Mouse (Mus musculus) hindbrain, embryonic 12.5 days (tissue): ENCODE results near the gene Kdm5c. TPM values are rescaled to one million over a fixed set of nuclear protein-coding genes. Genes with fewer than 3 reads are reported as not detected.
"Not testable (repeated sequence)": the region's sequence is repeated elsewhere in the genome, so short reads cannot be mapped to it uniquely, and the experiment has no call there.

ENCODE experiments used
- ATAC-seq: fragments of 200-750 bp; cut with Nextera tagmentation; 2 replicates; pipeline ENCODE4 v1.8.0; 2017; ENCODE audit warnings: moderate TSS enrichment; ENCODE audit not compliant: low FRiP score
- H3K27ac ChIP-seq: fragments of 300-500 bp; sonication (generic); 2 replicates; pipeline ENCODE4 v1.5.1; 2016; ENCODE audit warnings: mild to moderate bottlenecking
- H3K27me3 ChIP-seq: fragments of 300-500 bp; sonication (generic); 2 replicates; pipeline ENCODE4 v1.6.1; 2016; ENCODE audit warnings: mild to moderate bottlenecking
- H3K36me3 ChIP-seq: fragments of 300-500 bp; sonication (generic); 2 replicates; pipeline ENCODE4 v1.6.1; 2016; ENCODE audit warnings: mild to moderate bottlenecking
- H3K4me1 ChIP-seq: fragments of 300-500 bp; sonication (generic); 2 replicates; pipeline ENCODE4 v1.6.1; 2016
- H3K4me2 ChIP-seq: fragments of 300-500 bp; sonication (generic); replicated peaks from 2 replicates; pipeline ENCODE4 v1.6.1; 2016; ENCODE audit warnings: mild to moderate bottlenecking
- H3K4me3 ChIP-seq: fragments of 300-500 bp; sonication (generic); 2 replicates; pipeline ENCODE4 v1.5.1; 2016; ENCODE audit warnings: mild to moderate bottlenecking
- H3K9ac ChIP-seq: fragments of 300-500 bp; sonication (generic); 2 replicates; pipeline ENCODE4 v1.6.1; 2016; ENCODE audit warnings: mild to moderate bottlenecking, moderate library complexity
- H3K9me3 ChIP-seq: fragments of 300-500 bp; sonication (generic); replicated peaks from 2 replicates; pipeline ENCODE4 v1.6.1; 2016; ENCODE audit warnings: mild to moderate bottlenecking
- WGBS: fragments of 180-500 bp; shearing (Covaris S2); methylation state at CpG from one replicate; pipeline ENCODE4 v1.1.7; 2016; 5-methylcytosine and 5-hydroxymethylcytosine counted together
- polyA plus RNA-seq: library from polyadenylated mRNA; unstranded; fragments of >200 nt; fragmentation: Nextera tagmentation; extraction: Ambion mirVana; gene quantifications from 2 replicates; pipeline ENCODE4 v1.2.1, GENCODE M21; 2016

Gene Kdm5c
- polyA plus RNA-seq, 1 experiment from 2014 or later = 58.3 TPM

- peaks cover 95% of the 10 kb centered on the region for H3K27me3 ChIP-seq
- no peaks in the 10 kb centered on the region for H3K9me3 ChIP-seq
- no peaks in the 10 kb centered on the region for H3K4me1 ChIP-seq
- H3K4me2 ChIP-seq = no peak overlapping the region
- H3K36me3 ChIP-seq = no peaks in the 10 kb centered on the region
- H3K4me3 ChIP-seq = no peak overlapping the region
- no peak overlapping the region for H3K9ac ChIP-seq
- WGBS = 55% methylated on average over 9 of the region's 9 CpGs
- no peak overlapping the region for H3K27ac ChIP-seq
- no peak for ATAC-seq
Measured at GRCm38 (mm10) chrX:152222226-152222625, 10.6 kb upstream of the Kdm5c start.

GRCm38 (mm10) chrX:152223313-152223712 is 9.5 kb upstream of the Kdm5c start:
- Histone ChIP-seq H3K9me3 (no peaks in the 10 kb centered on the region), H3K4me2 (no peak overlapping the region), H3K4me3 (no peak overlapping the region), H3K27ac (no peak overlapping the region), H3K36me3 (no peaks in the 10 kb centered on the region), H3K9ac (no peak overlapping the region), H3K27me3 (peaks cover 95% of the 10 kb centered on the region), H3K4me1 (no peaks in the 10 kb centered on the region)
- ATAC-seq = no peak
- WGBS = 94% methylated on average over 6 of the region's 6 CpGs

DNA sequence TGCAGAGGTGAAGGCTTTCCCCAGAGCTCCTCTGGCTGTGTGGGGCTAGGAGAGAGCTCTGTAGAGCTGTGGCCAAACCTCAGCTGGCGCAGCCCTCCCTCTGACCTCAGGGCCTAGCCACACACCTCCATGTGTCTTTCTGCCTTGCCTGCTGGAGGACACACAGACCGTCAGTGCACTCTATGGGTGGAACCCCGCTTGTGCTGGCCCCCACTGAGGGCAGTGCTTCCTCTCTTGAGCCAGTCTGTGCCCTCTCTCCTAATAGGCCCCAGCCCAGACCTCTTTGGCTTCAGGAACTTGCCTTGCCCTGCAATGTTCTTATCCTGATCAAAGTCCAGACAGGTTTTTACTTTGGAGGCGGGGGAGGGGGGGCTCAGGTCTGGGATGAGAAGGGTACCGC is 8.5 kb upstream of the Kdm5c start:
- H3K27ac ChIP-seq = no peak overlapping the region
- no peaks in the 10 kb centered on the region for H3K36me3 ChIP-seq
- H3K4me1 ChIP-seq = no peaks in the 10 kb centered on the region
- WGBS = 78% methylated on average over 5 of the region's 5 CpGs
- H3K9me3 ChIP-seq = no peaks in the 10 kb centered on the region
- no peak for ATAC-seq
- H3K27me3 ChIP-seq = peaks cover 89% of the 10 kb centered on the region
- no peak overlapping the region for H3K9ac ChIP-seq
- no peak overlapping the region for H3K4me3 ChIP-seq
- H3K4me2 ChIP-seq = no peak overlapping the region

GRCm38 (mm10) chrX:152234125-152234524 is 1.3 kb downstream of the Kdm5c start:
- H3K9me3 ChIP-seq = no peaks in the 10 kb centered on the region

GRCm38 (mm10) chrX:152235758-152236157 is 2.9 kb downstream of the Kdm5c start:
- no peak overlapping the region for H3K4me3 ChIP-seq
- no peaks in the 10 kb centered on the region for H3K9me3 ChIP-seq
- no peaks in the 10 kb centered on the region for H3K27me3 ChIP-seq
- no peak overlapping the region for H3K9ac ChIP-seq
- H3K27ac ChIP-seq = no peak overlapping the region
- peaks cover 22% of the 10 kb centered on the region for H3K36me3 ChIP-seq
- WGBS = 82% methylated on average over 2 of the region's 2 CpGs
- H3K4me1 ChIP-seq = peaks cover 18% of the 10 kb centered on the region
- ATAC-seq = no peak
- peak overlapping the region; percentile 80; the same call in 1 of the 2 replicates for H3K4me2 ChIP-seq

More at GRCm38 (mm10) chrX:152234125-152234524, 1.3 kb downstream of the Kdm5c start:
- ATAC-seq = no peak
- H3K27ac ChIP-seq = no peak overlapping the region
- H3K9ac ChIP-seq = peak overlapping the region; percentile 88
- peaks cover 18% of the 10 kb centered on the region for H3K4me1 ChIP-seq
- H3K27me3 ChIP-seq = no peaks in the 10 kb centered on the region
- peak overlapping the region; percentile 90 for H3K4me3 ChIP-seq
- H3K4me2 ChIP-seq = peak overlapping the region; percentile 80
- WGBS = 33% methylated on average over 3 of the region's 3 CpGs
- peaks cover 7% of the 10 kb centered on the region; the same call in 1 of the 2 replicates for H3K36me3 ChIP-seq

GRCm38 (mm10) chrX:152243140-152243539 is 10.3 kb downstream of the Kdm5c start:
- not testable (repeated sequence) for H3K9me3 ChIP-seq, H3K9ac ChIP-seq, H3K4me2 ChIP-seq, H3K27me3 ChIP-seq, H3K27ac ChIP-seq, ATAC-seq, H3K4me1 ChIP-seq, H3K4me3 ChIP-seq
- peaks cover 76% of the 10 kb centered on the region for H3K36me3 ChIP-seq
- whole genome bisulfite sequencing = 87% methylated on average over 6 of the region's 6 CpGs

GRCm38 (mm10) chrX:152244492-152245189 is 11.8 kb downstream of the Kdm5c start:
- Histone ChIP-seq H3K4me3 (no peak overlapping the region), H3K27me3 (no peaks in the 10 kb centered on the region), H3K4me1 (no peaks in the 10 kb centered on the region), H3K9me3 (no peaks in the 10 kb centered on the region), H3K4me2 (no peak overlapping the region), H3K27ac (no peak overlapping the region), H3K36me3 (peaks cover 78% of the 10 kb centered on the region), H3K9ac (no peak overlapping the region)
- no peak for ATAC-seq
- 98% methylated on average over 2 of the region's 2 CpGs for WGBS

DNA sequence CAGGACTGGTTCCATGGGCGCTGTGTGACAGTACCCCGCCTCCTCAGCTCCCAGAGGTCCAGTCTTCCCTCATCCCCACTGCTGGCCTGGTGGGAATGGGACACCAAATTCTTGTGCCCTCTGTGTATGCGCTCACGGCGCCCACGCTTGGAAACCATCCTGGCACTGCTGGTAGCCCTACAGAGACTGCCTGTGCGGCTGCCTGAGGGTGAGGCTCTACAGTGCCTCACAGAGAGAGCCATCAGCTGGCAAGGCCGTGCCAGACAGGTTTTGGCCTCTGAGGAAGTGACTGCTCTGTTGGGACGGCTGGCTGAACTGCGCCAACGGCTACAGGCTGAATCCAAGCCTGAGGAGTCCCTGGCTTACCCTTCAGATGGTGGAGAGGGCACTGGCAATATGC is 38.4 kb downstream of the Kdm5c start:
- WGBS = 94% methylated on average over 11 of the region's 11 CpGs
- peaks cover 89% of the 10 kb centered on the region for H3K36me3 ChIP-seq
- H3K4me1 ChIP-seq = no peaks in the 10 kb centered on the region
- no peak overlapping the region for H3K27ac ChIP-seq
- no peaks in the 10 kb centered on the region for H3K27me3 ChIP-seq
- no peak overlapping the region for H3K4me3 ChIP-seq
- H3K9ac ChIP-seq = no peak overlapping the region
- H3K4me2 ChIP-seq = no peak overlapping the region
- no peaks in the 10 kb centered on the region for H3K9me3 ChIP-seq
- ATAC-seq = no peak

- ATAC-seq = no peak
Measured at GRCm38 (mm10) chrX:152279384-152279783, 46.6 kb downstream of the Kdm5c start.

GRCm38 (mm10) chrX:152284746-152285145 is 51.9 kb downstream of the Kdm5c start:
- no peak for ATAC-seq
- no peaks in the 10 kb centered on the region for H3K36me3 ChIP-seq
- no peaks in the 10 kb centered on the region for H3K9me3 ChIP-seq
- H3K27me3 ChIP-seq = peaks cover 9% of the 10 kb centered on the region
- no peak overlapping the region for H3K9ac ChIP-seq
- WGBS = 74% methylated on average over 3 of the region's 3 CpGs
- no peak overlapping the region for H3K4me2 ChIP-seq
- no peaks in the 10 kb centered on the region for H3K4me1 ChIP-seq
- no peak overlapping the region for H3K4me3 ChIP-seq
- H3K27ac ChIP-seq = no peak overlapping the region

More at GRCm38 (mm10) chrX:152279384-152279783, 46.6 kb downstream of the Kdm5c start:
- H3K4me1 ChIP-seq = no peaks in the 10 kb centered on the region
- WGBS = 94% methylated on average over 6 of the region's 6 CpGs
- H3K27ac ChIP-seq = no peak overlapping the region
- H3K9me3 ChIP-seq = no peaks in the 10 kb centered on the region
- H3K4me2 ChIP-seq = no peak overlapping the region
- H3K9ac ChIP-seq = no peak overlapping the region
- H3K36me3 ChIP-seq = peaks cover 13% of the 10 kb centered on the region
- H3K4me3 ChIP-seq = no peak overlapping the region
- peaks cover 6% of the 10 kb centered on the region; the same call in 1 of the 2 replicates for H3K27me3 ChIP-seq

DNA sequence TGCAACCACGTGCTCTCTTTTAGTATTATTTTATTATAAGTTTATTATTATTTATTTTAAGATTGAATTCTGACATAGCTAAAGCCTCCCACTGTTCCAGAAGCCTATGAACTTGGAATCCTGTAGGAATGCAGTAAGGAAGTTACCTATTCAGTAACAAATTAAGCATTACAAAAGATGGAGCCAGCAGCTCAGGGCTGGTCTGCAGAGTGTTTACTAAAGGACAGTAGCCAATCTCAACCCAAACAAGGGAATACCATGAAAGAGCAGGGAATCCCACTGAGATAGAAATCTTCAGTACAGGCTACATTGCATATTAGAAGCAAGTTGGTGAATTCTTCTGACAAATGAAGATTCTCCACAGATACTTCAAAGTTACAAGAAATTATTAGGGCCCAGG is 54.2 kb downstream of the Kdm5c start:
- not testable (repeated sequence) for H3K4me2 ChIP-seq, H3K27me3 ChIP-seq, ATAC-seq, H3K4me3 ChIP-seq, H3K36me3 ChIP-seq, H3K27ac ChIP-seq, H3K4me1 ChIP-seq, H3K9me3 ChIP-seq, H3K9ac ChIP-seq
- 50% methylated on average over 1 of the region's 1 CpGs for WGBS

DNA sequence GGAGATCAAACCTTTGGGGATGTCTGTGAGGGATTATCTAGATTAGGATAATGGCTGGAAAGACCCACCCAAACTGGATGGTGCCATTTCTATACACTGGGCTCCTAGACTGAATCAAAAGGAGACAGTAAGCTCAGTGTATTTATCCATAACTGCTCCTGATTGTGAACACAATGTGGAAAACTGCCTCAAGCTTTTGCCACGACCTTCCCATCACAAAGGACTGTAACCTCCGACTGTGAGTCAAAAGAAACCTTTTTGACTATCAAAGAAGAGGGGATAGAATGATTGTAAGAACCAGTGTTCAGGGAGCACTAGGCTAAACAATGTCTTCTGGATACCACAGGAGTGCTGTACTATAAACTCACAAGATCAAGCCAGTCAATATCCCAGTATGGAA is 73.4 kb downstream of the Kdm5c start:
- Histone ChIP-seq H3K36me3 (no peaks in the 10 kb centered on the region), H3K9ac (no peak overlapping the region), H3K27ac (no peak overlapping the region), H3K4me2 (no peak overlapping the region), H3K9me3 (no peaks in the 10 kb centered on the region), H3K27me3 (peaks cover 36% of the 10 kb centered on the region), H3K4me3 (no peak overlapping the region), H3K4me1 (no peaks in the 10 kb centered on the region)
- 69% methylated on average over 2 of the region's 2 CpGs for WGBS
- ATAC-seq = no peak

DNA sequence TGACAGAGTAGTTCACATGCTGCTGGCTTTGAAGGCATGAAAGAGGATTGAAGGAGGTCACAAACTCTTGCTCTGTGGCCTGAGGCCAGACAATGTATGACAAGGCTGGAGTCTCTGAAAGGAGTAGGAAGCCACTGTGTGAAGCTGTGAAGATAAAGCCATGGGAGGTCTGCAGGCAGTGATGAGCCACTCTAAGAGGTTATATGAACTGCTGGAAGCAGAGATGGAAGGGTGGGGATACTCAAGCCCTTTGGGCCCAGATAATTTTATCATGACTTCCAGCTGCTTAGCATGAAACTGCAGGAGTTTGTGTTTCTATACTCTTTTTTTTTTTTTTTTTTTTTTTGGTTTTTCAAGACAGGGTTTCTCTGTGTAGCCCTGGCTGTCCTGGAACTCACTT is 74.6 kb downstream of the Kdm5c start:
- no peak for ATAC-seq
- Histone ChIP-seq H3K4me1 (no peaks in the 10 kb centered on the region), H3K27me3 (peaks cover 32% of the 10 kb centered on the region), H3K36me3 (no peaks in the 10 kb centered on the region), H3K4me2 (no peak overlapping the region), H3K27ac (no peak overlapping the region), H3K9me3 (no peaks in the 10 kb centered on the region), H3K9ac (no peak overlapping the region), H3K4me3 (no peak overlapping the region)
